Mouse (Mus musculus) gastrocnemius, adult 8-10 months (tissue): ENCODE results near the gene Rel. TPM values are rescaled to one million over a fixed set of nuclear protein-coding genes. Genes with fewer than 3 reads are reported as not detected.
"Not testable (repeated sequence)": the region's sequence is repeated elsewhere in the genome, so short reads cannot be mapped to it uniquely, and the experiment has no call there.

Experiments used
- DNase-seq, 2 experiments: peaks; one replicate each; pipeline ENCODE4 v3.0.0; 2022; ENCODE audit warnings: low spot score in 2 of 2
- total RNA-seq, 4 experiments: library from RNA; stranded (reverse); gene quantifications; 2 replicates each; pipeline ENCODE4 v1.2.4; 2022

Rel gene
- 1 to 10 TPM; 2.8 to 3.7 (median 3.6) TPM for total RNA-seq

DNA sequence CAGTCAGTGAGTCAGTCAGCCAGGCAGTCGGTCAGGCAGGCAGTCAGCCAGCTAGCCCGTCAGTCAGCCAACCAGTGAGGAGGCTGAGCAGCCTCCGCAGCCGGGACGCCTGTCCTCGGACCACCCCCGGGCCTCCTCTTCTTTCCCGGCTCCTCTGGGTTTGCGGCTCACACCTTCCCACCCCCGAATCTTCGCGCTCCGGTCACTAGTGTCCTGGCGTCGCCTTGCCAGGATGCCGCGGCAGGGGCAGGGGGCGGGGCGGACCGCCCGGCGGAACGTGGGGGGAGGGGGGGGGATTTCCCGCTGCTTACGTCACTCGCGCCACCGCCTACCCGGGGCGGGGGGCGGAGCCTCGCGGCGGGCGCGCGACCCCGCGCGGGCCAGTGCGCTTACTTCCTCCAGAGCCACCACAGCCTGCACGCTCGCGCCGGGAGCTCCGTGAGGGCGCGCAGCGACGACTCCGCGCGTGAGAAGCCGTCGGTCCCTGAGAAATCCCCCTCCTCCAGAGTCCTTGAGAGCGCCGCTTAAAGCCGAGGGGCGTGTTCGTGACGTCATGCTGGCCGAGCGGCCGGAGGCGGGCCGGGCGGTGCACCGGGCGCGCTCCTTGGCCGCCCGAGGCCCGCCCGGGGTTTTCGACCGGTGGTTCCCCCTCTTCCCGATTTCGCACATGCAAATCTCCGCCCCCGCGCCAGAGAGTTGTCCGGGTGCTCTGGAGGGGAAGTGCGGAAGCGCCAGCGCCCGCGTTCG is at the start of gene Rel:
Gene Rel, minus strand, starts transcription at position 211 of the 747 bp plus-strand sequence.
- peak; percentile 92 to 94 for DNase-seq

DNA sequence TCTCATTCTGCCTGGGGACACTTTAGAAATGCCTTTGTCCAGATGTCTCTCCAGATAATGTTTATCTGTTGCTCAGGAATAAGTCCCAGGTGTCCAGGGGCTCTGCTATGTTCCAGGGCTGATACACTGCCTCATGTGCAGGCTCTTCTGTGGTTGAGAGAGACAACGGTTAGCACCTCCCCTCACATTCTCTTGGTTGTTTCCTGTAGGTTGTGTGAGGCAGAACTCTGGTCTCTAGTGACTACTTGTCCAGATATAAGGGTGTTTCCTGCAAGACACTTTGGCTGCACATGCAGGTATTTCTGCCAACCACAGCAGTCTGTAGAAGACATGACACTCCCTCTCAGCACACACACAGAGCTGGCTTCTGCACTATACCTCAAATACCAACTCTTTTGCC is 48.0 kb upstream of the Rel start:
- DNase-seq = no peak

DNA sequence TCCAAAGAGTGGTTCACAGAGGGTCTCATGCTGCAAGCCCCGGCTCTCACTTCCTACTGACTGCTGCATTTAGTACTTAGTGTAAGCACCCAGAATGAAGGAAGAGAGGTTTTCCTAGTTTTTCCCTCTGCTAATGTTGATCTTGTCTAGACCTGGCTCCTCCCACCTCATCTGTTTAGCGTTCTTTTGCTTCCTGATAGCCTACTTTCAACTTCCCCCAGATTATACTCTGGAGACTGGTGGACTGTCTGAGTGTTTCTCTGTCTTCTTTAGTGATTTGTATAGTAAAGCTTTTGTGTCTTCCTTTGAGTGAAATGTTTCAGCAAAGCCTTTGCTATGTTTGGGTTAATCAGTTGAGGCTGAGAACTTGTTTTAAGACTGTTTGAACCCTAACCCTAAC is 40.0 kb upstream of the Rel start:
- DNase-seq = no peak

DNA sequence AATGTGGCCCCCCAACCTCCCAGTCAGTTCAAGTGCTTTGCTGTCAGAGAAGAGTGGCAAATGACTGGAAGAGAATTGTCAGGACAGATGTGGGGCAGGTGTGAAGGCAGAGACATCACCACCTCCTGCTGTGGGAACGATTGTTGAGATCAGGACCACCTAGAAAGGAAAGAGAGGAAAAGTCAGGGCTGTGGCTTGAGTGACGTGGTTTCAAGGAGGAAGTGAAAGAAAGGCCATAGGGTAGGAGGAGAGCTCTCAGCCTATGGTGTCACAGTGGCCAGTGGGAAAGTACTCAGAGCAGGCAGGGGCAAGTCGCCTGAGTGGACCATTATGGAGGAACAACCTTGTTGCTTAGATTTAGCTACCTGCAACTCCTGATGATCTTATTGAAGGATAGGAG is 34.9 kb upstream of the Rel start:
- DNase-seq = no peak

DNA sequence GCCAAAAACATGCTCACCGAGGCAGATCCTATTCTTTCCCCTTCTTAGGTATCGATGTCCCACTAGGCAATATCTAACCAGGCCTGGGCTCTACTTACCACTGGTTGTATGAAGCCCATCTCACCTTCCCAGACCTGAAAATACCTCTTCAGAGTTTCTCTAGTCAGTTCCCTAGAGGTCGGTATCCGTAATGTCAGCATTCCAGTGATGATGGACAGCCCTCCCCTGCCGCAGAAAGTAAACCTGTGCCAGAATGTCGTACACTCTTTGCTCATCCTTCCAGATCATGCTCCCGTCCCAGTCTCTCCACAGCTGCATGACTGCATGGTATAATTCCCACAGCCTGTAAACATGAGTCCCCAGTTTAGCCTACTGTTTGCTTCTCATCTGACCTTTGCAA is 32.4 kb upstream of the Rel start:
- DNase-seq = no peak

DNA sequence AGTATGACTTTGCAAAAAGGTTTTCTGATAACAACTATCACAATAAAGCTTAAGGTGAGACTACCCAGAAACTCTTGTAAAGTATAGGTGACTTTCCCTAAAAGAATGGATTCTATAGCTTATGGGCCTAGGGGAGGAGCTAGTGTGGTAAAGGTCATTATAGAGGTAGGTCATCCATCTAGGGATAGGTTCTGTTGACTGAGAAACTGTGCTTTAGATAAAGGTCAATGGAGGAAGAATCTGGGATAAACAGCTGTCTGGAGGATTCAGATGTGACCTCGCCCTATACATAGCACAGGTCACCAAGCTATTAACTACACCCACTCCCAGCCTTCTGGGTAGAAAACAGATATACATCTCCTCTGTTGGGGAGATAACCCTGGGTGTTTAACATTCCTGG is 31.5 kb upstream of the Rel start:
- no peak for DNase-seq

DNA sequence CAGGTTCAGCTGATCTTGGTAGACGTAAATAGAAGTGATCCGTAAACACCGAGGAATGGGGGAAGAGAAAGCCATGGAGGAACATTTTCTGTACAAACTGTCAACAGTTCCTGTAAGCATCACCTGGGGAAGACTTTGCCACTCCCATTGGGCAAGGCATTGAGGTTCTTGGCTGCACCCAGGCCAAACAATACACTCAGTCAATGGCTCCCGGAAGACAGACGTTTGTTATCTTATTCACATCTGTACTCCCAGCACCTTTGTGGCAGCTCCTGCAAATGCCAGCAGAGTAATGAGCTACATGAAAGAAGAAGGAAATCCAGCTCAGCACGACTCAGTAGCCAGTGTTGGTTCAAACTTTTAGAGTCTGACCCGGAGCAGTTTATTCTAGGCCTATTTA is 31.1 kb upstream of the Rel start:
- no peak for DNase-seq

DNA sequence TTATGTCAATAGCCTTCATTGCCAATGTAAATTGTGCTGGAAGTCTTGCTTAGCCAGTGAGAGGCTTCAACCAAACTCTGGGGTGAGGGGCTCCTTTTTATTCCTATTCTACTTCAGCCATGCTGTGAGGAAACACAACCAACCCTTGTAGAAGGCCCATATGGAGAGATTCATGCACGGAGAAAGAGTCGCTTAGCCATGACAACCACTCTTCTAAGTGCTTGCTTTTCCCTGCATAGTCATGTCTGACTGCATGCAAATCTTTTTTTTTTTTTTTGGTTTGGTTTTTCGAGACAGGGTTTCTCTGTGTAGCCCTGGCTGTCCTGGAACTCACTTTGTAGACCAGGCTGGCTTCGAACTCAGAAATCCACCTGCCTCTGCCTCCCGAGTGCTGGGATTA is 12.9 kb upstream of the Rel start:
- DNase-seq = not testable (repeated sequence)

DNA sequence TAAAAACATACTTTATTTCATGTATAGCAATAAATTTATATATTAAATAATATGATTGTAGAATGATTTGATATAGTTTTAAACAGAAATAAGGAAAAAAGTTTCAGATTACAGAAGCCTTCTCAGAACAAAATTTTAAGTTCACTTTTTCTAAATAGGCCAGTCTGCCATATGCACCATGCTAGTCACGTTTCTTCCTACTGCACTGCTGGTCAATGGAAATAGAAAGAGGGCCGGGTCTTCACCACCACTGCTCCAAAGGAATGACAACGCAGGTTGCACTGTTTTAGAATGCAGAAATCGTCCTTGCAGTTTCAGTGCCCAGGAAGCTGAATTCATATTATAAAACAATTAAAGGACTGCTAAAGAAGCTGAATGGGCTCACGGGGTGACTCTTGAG is 12.3 kb upstream of the Rel start:
- no peak for DNase-seq

DNA sequence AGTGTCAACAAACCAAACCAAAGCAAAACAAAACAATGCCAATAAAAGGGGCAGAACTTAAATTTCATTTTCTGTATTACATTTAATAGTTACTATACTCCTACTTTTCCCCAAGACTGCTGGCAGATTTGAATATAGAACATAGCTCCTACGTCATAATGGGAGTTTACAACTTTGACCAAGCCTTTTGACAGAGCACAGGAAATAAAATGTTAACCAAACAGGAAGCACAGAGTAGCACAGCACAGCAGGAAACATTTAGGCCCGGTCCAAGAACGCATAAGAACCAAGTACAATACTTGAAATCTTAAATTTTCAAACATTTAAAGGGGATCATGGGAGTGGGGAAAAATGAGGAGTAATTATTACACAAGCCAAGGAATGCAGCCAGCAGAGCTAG is 11.3 kb upstream of the Rel start:
- no peak for DNase-seq

DNA sequence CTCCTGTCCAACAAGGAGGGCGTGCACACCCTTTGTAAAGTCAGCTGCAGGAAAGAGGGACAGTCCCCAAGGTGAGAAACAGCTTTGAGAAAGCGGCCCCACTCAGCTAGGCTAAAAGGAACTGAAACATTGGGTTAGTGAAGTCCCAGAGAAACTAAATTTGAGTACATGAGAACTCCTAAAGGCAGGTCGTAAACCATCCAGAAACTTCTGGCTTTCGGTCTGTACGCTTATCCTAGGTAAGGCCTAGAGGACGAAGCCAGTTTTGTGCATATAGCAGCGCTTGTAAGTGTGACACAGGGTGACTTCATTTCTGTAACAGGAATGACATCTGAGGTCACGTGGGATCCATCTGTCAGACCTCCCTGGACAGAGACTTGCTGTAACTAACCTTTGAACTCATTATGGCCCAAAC is 8.0 kb upstream of the Rel start:
- no peak for DNase-seq

DNA sequence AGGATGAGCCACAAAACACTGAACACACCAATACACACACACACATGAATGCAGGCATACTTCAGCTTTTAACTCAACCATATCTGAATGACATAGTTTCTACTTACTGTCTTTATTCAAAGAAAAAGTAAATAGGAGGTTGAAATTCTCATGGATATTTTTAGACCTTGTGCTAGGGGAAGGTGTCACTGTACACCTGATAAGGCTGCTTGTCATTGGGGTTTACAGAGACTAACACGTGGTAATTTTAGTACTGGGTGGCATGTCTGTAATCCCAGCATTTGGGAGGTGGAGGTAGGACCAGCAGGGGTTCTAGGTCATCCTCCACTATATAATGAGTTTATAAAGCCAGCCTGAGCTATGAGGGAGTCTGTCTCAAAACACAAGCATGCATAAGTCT is 1.7 kb upstream of the Rel start:
- DNase-seq = no peak

DNA sequence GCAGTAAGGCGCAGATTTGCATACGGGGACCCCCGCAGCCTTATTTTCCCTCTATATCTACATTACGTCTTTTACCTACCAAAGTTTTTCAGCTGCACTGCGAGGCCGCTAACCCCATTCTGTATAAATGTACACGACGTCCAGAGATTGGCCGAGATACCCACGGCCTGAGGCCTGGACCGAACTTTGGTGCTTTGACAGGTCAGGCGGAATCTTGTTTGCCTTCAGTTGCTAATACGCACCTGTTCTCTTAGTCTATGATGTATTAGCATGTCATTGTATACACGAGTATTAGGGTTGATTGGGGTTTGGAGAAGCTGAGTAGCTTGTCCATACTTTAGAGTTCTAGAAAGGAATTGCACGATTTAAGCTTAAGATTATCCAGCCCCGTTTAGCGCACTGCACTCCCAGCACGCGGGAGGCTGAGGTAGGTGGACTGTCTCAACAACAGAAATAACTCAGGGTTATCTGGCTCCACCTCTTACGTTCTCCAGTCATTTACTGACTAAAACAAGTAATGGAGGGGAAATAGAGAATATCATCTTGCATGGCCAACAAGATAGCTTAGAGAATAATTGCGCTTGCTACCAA is 832 bp upstream of the Rel start:
- DNase-seq = no peak

DNA sequence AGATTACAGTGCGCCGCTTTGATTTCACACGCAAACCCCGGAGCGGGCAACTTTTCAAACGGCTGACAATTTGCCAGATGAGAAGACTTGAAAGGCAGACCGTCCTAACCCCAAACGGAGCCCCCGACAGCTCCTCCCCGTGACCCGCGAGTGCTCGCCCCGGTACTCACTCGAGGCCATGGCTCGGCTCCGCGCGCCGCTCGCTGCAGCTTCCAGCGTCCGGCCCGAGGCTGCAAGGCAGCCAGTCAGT is 335 bp downstream of the Rel start:
- DNase-seq = no peak

DNA sequence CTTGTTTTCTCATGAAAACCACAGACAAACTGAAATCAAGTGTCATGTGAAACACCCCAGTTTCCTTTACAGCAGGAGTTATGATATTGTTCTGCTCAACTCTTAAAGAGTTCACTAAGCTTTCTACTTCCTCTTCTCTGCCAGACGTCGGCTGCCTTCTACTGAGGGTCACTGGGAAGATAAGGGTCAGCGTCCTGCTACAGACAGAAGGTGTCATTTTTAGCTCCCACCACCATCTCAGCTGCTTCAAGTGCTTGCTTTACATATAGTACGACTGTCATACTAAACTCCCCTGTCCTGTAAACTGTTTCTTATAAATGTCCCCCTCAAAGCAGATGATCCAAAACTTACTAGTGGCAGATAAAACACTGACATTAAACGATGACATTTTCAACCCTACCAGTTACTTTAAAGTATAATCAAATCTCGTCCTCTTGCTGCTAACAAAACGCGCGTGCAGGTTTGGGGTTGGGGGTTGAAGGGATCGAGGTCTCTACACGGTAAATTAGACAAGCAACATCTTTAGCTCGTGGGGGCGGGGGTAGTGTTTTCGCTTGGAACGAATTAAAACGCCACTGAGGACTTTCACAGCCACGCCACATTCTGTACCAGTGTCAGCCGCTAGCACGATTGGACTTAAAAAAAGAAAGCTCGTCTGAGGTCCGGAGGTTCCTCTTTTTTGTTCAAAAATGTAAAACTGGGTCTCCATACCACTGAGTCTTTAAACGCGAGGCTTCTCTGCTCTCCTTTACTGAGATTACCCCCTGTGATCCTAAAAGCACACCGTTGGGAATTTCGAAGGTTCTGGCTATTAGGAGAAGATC is 872 bp downstream of the Rel start:
- DNase-seq = no peak

DNA sequence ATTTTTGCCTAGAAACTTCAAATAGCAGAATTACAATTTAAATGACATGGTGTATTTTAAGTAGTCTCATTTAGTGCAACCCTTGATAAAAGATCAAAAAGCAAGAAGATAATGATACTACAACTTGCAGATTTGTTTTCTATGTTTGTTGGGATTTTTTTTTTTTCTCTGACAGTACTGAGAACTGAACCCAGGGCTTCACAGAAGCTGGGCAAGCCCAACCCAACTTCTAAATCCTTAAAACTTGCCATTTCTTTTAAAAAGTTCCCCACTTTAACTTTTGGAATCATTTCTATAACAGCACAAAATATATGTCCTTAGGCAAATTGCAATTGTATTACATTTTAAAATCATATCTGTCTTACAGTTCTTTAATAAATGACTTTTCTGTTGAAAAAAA is 1.7 kb downstream of the Rel start:
- no peak for DNase-seq

DNA sequence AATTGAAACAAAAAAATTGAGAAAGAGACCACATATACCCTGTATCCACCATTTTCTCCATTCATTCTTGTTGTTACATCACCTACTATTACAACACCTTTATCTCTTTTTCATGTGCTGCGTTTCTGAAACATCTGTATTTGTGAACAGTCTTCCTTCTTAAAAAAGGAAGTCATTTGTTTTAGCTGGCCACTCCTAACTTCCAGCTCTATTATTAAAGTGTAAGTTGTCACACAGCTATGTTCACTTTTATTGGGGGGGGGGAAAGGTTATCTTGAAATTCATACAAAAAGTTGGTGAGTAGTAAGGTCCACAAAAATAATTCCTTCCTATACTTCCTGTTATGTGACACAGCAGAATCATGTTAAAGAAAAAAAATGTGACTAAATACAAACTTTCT is 2.8 kb downstream of the Rel start:
- no peak for DNase-seq

DNA sequence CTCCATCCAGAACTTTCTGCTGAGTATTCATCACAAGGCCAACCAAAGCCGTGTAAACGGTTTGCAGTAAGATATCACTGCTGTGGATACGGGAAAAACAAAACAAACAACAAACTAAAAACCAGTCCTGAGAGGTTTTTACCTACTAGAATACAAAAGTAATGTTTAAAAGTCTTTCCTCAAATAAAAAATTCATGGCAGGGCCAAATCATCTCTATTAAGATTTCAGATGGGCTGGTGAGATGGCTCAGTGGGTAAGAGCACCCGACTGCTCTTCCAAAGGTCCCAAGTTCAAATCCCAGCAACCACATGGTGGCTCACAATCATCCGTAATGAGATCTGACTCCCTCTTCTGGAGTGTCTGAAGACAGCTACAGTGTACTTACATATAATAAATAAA is 3.4 kb downstream of the Rel start:
- DNase-seq = not testable (repeated sequence)

DNA sequence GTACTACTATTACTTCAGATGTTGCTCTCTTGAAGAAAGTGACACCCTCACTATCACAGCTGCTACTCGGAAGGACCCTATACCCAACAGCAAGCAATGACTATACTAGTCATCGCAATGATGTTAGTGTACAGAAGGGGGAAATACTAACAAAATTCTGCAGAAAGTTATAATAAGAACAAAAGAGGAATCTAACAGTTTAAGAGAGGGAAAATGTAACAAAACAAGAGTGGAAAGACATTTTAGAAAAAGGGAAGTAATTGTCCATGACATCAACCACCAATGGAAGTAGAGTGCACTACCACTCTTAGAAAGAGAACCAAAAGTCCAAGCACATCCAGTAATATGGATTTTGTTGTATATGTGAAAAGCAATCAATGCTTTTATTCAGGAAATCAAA is 8.1 kb downstream of the Rel start:
- no peak for DNase-seq

DNA sequence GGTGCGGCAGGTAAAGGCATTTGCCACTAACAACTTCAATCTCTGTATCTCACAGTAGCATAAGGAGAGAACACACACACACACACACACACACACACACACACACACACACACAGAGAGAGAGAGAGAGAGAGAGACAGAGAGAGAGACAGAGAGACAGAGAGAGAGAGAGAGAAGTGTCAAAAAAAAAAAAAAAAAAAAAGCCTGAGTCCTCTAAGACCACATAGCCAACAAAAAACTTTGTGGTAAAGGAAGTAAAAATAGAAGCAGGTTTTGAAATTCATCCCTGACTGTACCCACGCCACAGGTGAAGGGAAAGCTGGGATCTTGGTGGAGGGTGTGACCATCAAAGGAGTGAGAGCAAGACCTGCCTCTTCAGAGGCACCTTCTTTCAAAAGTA is 12.6 kb downstream of the Rel start:
- DNase-seq = no peak

DNA sequence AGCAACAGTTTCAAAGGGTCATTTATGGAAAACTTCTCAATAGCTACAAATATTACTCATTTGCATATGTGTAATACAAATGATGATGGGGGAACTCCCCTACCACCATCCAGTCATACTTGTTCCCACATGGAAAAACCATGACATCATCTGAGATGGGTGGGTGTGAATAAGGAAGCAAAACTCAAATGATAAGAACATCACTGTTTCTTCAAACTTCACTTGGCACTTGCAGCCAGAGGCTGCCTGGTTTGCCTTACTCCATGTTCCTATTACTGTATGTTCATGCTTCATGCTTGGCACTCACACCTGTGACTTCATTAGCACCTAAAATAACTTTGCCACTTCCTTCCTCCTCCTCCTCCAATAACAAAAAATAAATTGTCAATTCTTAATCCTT is 16.4 kb downstream of the Rel start:
- no peak for DNase-seq

DNA sequence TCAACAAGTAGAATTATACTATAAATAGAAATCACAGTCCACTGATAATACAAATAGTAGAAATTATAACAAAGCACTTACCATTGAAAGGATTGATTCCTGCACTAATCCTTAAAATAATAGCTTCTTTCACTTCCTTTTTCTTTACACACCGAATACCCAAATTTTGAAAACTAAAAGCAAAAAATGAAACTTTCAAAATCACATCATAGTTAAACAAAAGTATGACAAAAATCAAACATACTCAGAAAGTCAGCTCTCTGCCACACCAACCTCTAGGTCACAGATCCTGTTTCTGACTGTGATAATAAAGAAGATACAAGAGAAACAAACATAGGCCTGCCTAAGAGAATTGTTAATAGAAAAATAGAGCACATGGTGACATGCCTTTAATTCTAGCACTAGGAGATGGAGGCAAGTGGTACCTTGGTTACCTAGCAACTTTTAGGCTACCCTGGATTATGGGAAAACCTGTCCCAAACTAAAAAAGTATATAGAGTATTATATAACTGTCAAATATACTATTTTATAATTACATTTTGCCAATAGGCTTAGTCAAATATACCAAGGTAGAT is 17.5 kb downstream of the Rel start:
- DNase-seq = no peak

DNA sequence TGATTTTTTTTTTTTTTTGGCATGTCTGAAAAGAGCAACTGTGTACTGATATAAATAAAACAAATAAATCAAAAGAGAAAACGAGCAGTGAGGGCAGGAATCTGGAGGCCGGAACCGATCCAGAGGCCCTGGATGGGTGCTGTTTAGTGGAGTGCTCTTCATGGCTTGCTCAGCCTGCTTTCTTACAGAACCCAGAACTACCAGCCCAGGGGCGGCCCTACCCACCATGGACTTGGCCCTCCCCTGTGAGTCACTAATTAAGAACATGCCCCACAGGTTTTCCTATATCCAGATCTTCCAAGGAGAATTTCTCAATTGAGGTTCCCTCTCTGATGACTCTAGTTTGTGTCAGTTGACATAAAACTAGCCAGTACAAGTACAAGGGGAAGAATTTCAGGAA is 24.7 kb downstream of the Rel start:
- no peak for DNase-seq
